Mouse (Mus musculus): ENCODE data around the gene Ubac1. TPM values are rescaled to one million over a fixed set of nuclear protein-coding genes. Genes with fewer than 3 reads are reported as not detected.

Gene Ubac1
- total and polyA plus RNA-seq, 3 experiments, result 80.3 to 99.7 (median 90.0) TPM

GRCm38 (mm10) chr2:26030288-26030687 lies 8.7 kb upstream of the Ubac1 start:
- H3K9ac ChIP-seq (ENCODE audit: insufficient read depth, low read depth), result no peak overlapping the region
- H3K9me3 ChIP-seq (replicated peaks; ENCODE audit: low read length), result no peaks in the 10 kb centered on the region
- no peaks in the 10 kb centered on the region for H3K4me1 ChIP-seq (ENCODE audit: control insufficient read depth in 1 of 2, insufficient read depth in 2 of 2)
- no peak overlapping the region for H3K4me3 ChIP-seq (replicated peaks in 1 of 3; ENCODE audit: low read depth in 2 of 3, low read length in 2 of 3, poor library complexity in 1 of 3)
- peaks cover 81% of the 10 kb centered on the region for H3K27me3 ChIP-seq (replicated peaks)
- no peak for DNase-seq (ENCODE audit: extremely low read depth)
- no peak overlapping the region for H3K4me2 ChIP-seq (ENCODE audit: insufficient read depth, low read depth, poor library complexity, severe bottlenecking)
- TF ChIP-seq SMC3 (IDR thresholded peaks at IDR 0.05; ENCODE audit: low read depth, low read length) (peak; percentile 59), BHLHE40 (IDR thresholded peaks at IDR 0.05; ENCODE audit: low read depth, low read length) (peak; percentile 52; the same call in 1 of the 2 replicates), CTCF (conservative IDR thresholded peaks at IDR 0.05 in 1 of 2, IDR thresholded peaks at IDR 0.05 in 1 of 2; ENCODE audit: low read depth in 2 of 2, low read length in 2 of 2) (peak in 1 of 2 experiments; percentile 72; a peak in 2 of 4 replicates), CHD2 (IDR thresholded peaks at IDR 0.05; ENCODE audit: low read length) (no peak), USF1 (IDR thresholded peaks at IDR 0.05; ENCODE audit: low read depth, low read length) (peak; percentile 25; the same call in 1 of the 2 replicates), RAD21 (IDR thresholded peaks at IDR 0.05; ENCODE audit: low read depth, low read length) (peak; percentile 76), TBP (conservative IDR thresholded peaks at IDR 0.05; ENCODE audit: low read depth, low read length) (no peak)
- in situ Hi-C loops (cut with MboI; ENCODE audit: low pct_ligation_motif_present, low pct_unique_long_range_greater_than_20kb, low sequenced_read_pairs) (loop anchor here (25.0 kb wide), 1 partner anchor 257 kb away; the partner anchor contains the start of gene Ccdc187), dilution Hi-C loops (cut with MboI; ENCODE audit: extremely low pct_ligation_motif_present, extremely low pct_unique_long_range_greater_than_20kb, low sequenced_read_pairs) (no loop called here)
- H3K79me2 ChIP-seq (replicated peaks; ENCODE audit: control insufficient read depth, extremely low read depth, insufficient read depth, poor library complexity, severe bottlenecking), result no peaks in the 10 kb centered on the region
- no peak overlapping the region for H3K27ac ChIP-seq (ENCODE audit: insufficient read depth, low read depth)
- no peaks in the 10 kb centered on the region for H3K36me3 ChIP-seq (replicated peaks in 1 of 2; ENCODE audit: control insufficient read depth in 1 of 2, insufficient read depth in 1 of 2, low read length in 1 of 2)

GRCm38 (mm10) chr2:26024138-26025075 lies 2.9 kb upstream of the Ubac1 start:
- in situ Hi-C loops (cut with MboI; ENCODE audit: low pct_ligation_motif_present, low pct_unique_long_range_greater_than_20kb, low sequenced_read_pairs) (loop anchor here (10.0 to 25.0 kb wide), 3 partner anchors 120 to 263 kb away; partner anchors contain the start of gene Ccdc187), dilution Hi-C loops (cut with MboI; ENCODE audit: extremely low pct_ligation_motif_present, extremely low pct_unique_long_range_greater_than_20kb, low sequenced_read_pairs) (no loop called here)
- Histone ChIP-seq H3K4me3 (replicated peaks in 1 of 3; ENCODE audit: low read depth in 2 of 3, low read length in 2 of 3, poor library complexity in 1 of 3) (no peak overlapping the region), H3K4me1 (ENCODE audit: control insufficient read depth in 1 of 2, insufficient read depth in 2 of 2) (peaks cover 9 to 16% of the 10 kb centered on the region in 2 experiments), H3K79me2 (replicated peaks; ENCODE audit: control insufficient read depth, extremely low read depth, insufficient read depth, poor library complexity, severe bottlenecking) (peaks cover 13% of the 10 kb centered on the region), H3K4me2 (ENCODE audit: insufficient read depth, low read depth, poor library complexity, severe bottlenecking) (no peak overlapping the region), H3K27me3 (replicated peaks) (peaks cover 33% of the 10 kb centered on the region), H3K9me3 (replicated peaks; ENCODE audit: low read length) (no peaks in the 10 kb centered on the region), H3K36me3 (replicated peaks in 1 of 2; ENCODE audit: control insufficient read depth in 1 of 2, insufficient read depth in 1 of 2, low read length in 1 of 2) (peaks cover 0 to 4% of the 10 kb centered on the region in 2 experiments), H3K9ac (ENCODE audit: insufficient read depth, low read depth) (no peak overlapping the region), H3K27ac (ENCODE audit: insufficient read depth, low read depth) (no peak overlapping the region)
- DNase-seq (ENCODE audit: extremely low read depth), result peak; percentile 48
- TF ChIP-seq RAD21 (IDR thresholded peaks at IDR 0.05; ENCODE audit: low read depth, low read length), result peak; percentile 84
- TF ChIP-seq SMC3 (IDR thresholded peaks at IDR 0.05; ENCODE audit: low read depth, low read length), result peak; percentile 81
- peak; percentile 88 to 98 for TF ChIP-seq CTCF (conservative IDR thresholded peaks at IDR 0.05 in 1 of 2, IDR thresholded peaks at IDR 0.05 in 1 of 2; ENCODE audit: low read depth in 2 of 2, low read length in 2 of 2)
- no peak for TF ChIP-seq BHLHE40 (IDR thresholded peaks at IDR 0.05; ENCODE audit: low read depth, low read length)
- TF ChIP-seq TBP (conservative IDR thresholded peaks at IDR 0.05; ENCODE audit: low read depth, low read length), result no peak
- no peak for TF ChIP-seq NELFE (IDR thresholded peaks at IDR 0.05; ENCODE audit: low read depth, low read length)
- TF ChIP-seq TCF12 (IDR thresholded peaks at IDR 0.05; ENCODE audit: low read depth, low read length), result 0 out of 2 replicates have a peak, but pooled peaks have one; percentile 8

GRCm38 (mm10) chr2:26022626-26023025 lies 1.1 kb upstream of the Ubac1 start:
- peaks cover 0 to 10% of the 10 kb centered on the region in 2 experiments for H3K36me3 ChIP-seq (replicated peaks in 1 of 2; ENCODE audit: control insufficient read depth in 1 of 2, insufficient read depth in 1 of 2, low read length in 1 of 2)
- no peak overlapping the region for H3K4me3 ChIP-seq (replicated peaks in 1 of 3; ENCODE audit: low read depth in 2 of 3, low read length in 2 of 3, poor library complexity in 1 of 3)
- peaks cover 9 to 32% of the 10 kb centered on the region in 2 experiments for H3K4me1 ChIP-seq (ENCODE audit: control insufficient read depth in 1 of 2, insufficient read depth in 2 of 2)
- H3K27me3 ChIP-seq (replicated peaks), result peaks cover 21% of the 10 kb centered on the region
- H3K79me2 ChIP-seq (replicated peaks; ENCODE audit: control insufficient read depth, extremely low read depth, insufficient read depth, poor library complexity, severe bottlenecking), result peaks cover 20% of the 10 kb centered on the region
- TF ChIP-seq CTCF (conservative IDR thresholded peaks at IDR 0.05 in 1 of 2, IDR thresholded peaks at IDR 0.05 in 1 of 2; ENCODE audit: low read depth in 2 of 2, low read length in 2 of 2), result peak in 1 of 2 experiments; percentile 23; a peak in 1 of 4 replicates
- no peak for TF ChIP-seq TCF12 (IDR thresholded peaks at IDR 0.05; ENCODE audit: low read depth, low read length)
- in situ Hi-C loops (cut with MboI; ENCODE audit: low pct_ligation_motif_present, low pct_unique_long_range_greater_than_20kb, low sequenced_read_pairs), result loop anchor here (10.0 kb wide), 2 partner anchors 122 to 188 kb away; no protein-coding TSS in a partner anchor
- H3K27ac ChIP-seq (ENCODE audit: insufficient read depth, low read depth), result no peak overlapping the region
- no peaks in the 10 kb centered on the region for H3K9me3 ChIP-seq (replicated peaks; ENCODE audit: low read length)
- dilution Hi-C loops (cut with MboI; ENCODE audit: extremely low pct_ligation_motif_present, extremely low pct_unique_long_range_greater_than_20kb, low sequenced_read_pairs), result no loop called here
- H3K4me2 ChIP-seq (ENCODE audit: insufficient read depth, low read depth, poor library complexity, severe bottlenecking), result no peak overlapping the region
- H3K9ac ChIP-seq (ENCODE audit: insufficient read depth, low read depth), result no peak overlapping the region
- DNase-seq (ENCODE audit: extremely low read depth), result no peak

Measured in CH12.LX (cell line).